Mouse (Mus musculus) kidney, adult 2 months (tissue): ENCODE data around the gene Slc9a9. TPM values are rescaled to one million over a fixed set of nuclear protein-coding genes. Genes with fewer than 3 reads are reported as not detected.

ENCODE experiments used
- DNase-seq: peaks from one replicate; pipeline ENCODE4 v3.0.0; 2021
- H3K27ac ChIP-seq: fragments of 200-500 bp; 2 replicates; pipeline ENCODE4 v1.5.1; 2012; ENCODE audit warnings: low read depth, low read length, control low read depth, inconsistent platforms; ENCODE audit not compliant: insufficient read depth
- H3K27me3 ChIP-seq: fragments of 200-500 bp; replicated peaks from 2 replicates; pipeline ENCODE4 v1.6.1; 2012; ENCODE audit warnings: mild to moderate bottlenecking, moderate library complexity, low read length, inconsistent platforms; ENCODE audit not compliant: control insufficient read depth, insufficient read depth
- H3K36me3 ChIP-seq: fragments of 200-500 bp; 2 replicates; pipeline ENCODE4 v1.6.1; 2012; ENCODE audit warnings: mild to moderate bottlenecking, moderate library complexity, low read length, inconsistent platforms; ENCODE audit not compliant: control insufficient read depth, insufficient read depth
- H3K4me1 ChIP-seq: fragments of 200-500 bp; 2 replicates; pipeline ENCODE4 v1.6.1; 2011; ENCODE audit warnings: low read length; ENCODE audit not compliant: control insufficient read depth, insufficient read depth
- H3K4me3 ChIP-seq: fragments of 200-500 bp; 2 replicates; pipeline ENCODE4 v1.5.1; 2011; ENCODE audit warnings: mild to moderate bottlenecking, low read depth, low read length, control low read depth; ENCODE audit not compliant: insufficient read depth
- CTCF ChIP-seq: fragments of 200-500 bp; conservative IDR thresholded peaks from 2 replicates; pipeline ENCODE4 v1.5.1; 2011; ENCODE audit warnings: low read depth, mild to moderate bottlenecking, control low read depth, low read length, moderate library complexity, mixed read lengths; ENCODE audit not compliant: insufficient read depth, insufficient read length
- POLR2A ChIP-seq: fragments of 200-500 bp; IDR thresholded peaks from one replicate; pipeline ENCODE4 v1.6.1; 2011; ENCODE audit warnings: low read depth, low read length, control low read depth
- WGBS: fragments of 180-500 bp; shearing (Covaris S2); methylation state at CpG from one replicate; pipeline ENCODE4 v1.1.7; 2018; 5-methylcytosine and 5-hydroxymethylcytosine counted together
- polyA plus RNA-seq: library from polyadenylated mRNA; depleted of rRNA; stranded (reverse); fragments of >200 nt; gene quantifications from 2 replicates; pipeline ENCODE4 v1.2.3, GENCODE M21; 2012

Slc9a9 gene
- polyA plus RNA-seq, 1 experiment: 1.5 TPM

DNA sequence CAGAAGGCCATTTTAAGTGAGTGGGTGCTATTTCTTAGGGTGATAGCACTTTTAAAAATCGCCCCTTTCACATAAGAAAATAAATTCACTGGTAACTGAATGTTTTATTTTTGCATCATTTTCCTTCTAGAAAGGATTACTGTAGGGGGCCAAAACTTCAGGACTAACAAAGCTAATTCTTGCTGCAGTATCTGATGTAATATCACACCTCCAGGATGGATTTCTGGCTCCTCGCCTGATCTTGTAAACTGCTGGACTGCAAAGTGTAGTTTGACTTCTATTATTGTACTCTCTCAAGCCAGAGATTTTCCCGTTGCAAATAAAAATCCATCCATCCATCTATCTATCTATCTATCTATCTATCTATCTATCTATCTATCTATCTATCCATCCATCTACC lies 174.5 kb downstream of the Slc9a9 start:
- DNase-seq: no peak
- Histone ChIP-seq H3K4me1 (no peaks in the 10 kb centered on the region), H3K27ac (no peak overlapping the region), H3K36me3 (no peaks in the 10 kb centered on the region), H3K27me3 (no peaks in the 10 kb centered on the region; the same call in 1 of the 2 replicates), H3K4me3 (no peak overlapping the region)
- TF ChIP-seq CTCF (no peak), POLR2A (no peak)
- 72% methylated on average over 3 of the region's 3 CpGs for WGBS

DNA sequence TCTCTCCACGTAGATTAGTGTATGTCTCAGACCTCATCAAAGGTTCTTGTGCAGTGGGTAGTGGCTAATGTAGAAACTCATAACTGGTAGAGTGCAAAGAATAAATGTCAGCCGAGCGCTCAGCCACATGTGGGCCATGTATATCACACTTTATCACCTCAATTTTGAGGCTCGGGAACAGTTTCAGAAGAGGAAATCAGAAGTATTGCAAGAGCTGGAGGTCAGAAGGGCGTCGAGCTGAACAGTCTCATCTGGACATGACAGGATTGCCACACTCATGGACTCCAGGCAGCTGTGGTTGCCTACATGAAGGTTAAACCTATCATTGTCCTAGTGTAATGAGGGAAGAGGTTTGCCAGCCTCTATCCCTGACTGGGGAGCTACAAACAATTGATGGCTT lies 177.9 kb downstream of the Slc9a9 start:
- Histone ChIP-seq H3K36me3 (no peaks in the 10 kb centered on the region), H3K27me3 (no peaks in the 10 kb centered on the region), H3K4me3 (no peak overlapping the region), H3K27ac (no peak overlapping the region), H3K4me1 (no peaks in the 10 kb centered on the region)
- no peak for DNase-seq
- no peak for TF ChIP-seq POLR2A
- TF ChIP-seq CTCF: no peak
- 89% methylated on average over 6 of the region's 6 CpGs for WGBS

DNA sequence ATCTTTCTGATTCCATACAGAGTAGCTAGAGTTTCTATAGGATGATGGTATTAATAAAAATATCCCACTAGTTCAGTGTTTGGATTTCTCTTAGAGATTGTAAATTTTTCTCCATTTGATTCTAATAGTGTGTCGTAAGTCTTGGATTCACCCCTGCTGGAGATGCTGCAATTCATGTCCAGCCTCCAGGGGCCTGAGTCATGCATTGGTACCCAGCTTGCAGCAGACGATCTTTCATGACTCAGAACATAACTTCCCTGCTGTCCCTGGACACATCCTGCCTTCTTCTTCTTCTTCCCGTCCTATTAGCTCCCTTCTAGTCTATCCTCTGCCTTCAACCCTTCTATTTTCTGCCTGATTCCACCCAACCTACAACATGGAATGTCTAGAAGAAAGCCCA lies 181.8 kb downstream of the Slc9a9 start:
- Histone ChIP-seq H3K27me3 (no peaks in the 10 kb centered on the region), H3K36me3 (no peaks in the 10 kb centered on the region), H3K4me1 (no peaks in the 10 kb centered on the region), H3K27ac (no peak overlapping the region), H3K4me3 (no peak overlapping the region)
- DNase-seq: no peak
- no peak for TF ChIP-seq POLR2A
- TF ChIP-seq CTCF: no peak
- 72% methylated on average over 3 of the region's 3 CpGs for WGBS

DNA sequence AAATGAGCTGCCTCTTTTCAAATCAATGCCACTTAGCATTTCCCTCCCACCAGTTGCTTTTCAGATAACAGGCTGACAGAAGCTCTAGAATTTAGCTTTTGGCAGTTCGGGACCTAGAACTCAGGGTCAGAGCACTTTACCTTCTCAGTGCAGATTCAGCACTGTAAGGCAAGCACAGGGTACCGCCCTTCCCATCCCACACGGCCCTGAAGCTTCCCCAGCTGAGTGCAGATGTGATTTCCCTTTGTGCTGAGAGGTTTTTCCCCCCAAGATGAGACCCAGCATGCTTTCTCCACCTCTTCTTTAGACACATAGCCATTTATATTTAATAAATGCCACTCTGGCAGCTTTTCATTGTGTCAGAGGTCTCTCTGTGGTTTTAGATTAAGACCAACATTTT lies 186.4 kb downstream of the Slc9a9 start:
- no peaks in the 10 kb centered on the region for H3K4me1 ChIP-seq
- TF ChIP-seq POLR2A: no peak
- no peak for TF ChIP-seq CTCF
- no peak overlapping the region for H3K4me3 ChIP-seq
- 66% methylated on average over 3 of the region's 3 CpGs for WGBS
- DNase-seq: no peak
- H3K36me3 ChIP-seq: no peaks in the 10 kb centered on the region
- no peak overlapping the region for H3K27ac ChIP-seq
- H3K27me3 ChIP-seq: no peaks in the 10 kb centered on the region

DNA sequence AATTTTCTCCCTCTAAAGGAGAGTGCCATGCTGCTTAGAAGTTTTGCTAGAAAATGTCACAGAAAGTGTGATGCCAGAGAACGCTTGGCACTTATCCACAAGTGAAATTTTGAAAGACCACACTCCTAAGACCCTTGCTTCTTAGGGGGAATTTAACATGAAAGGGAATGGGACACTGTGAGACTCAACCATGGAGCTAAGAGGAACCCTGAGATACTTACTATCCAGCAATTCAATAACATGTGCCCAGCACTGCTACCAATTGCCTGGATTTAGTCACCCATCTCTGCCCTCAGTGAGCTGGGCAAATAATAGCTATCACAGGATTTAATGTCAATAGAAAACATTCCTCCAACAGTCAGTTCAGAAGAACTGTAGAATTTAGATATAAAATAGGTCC lies 198.8 kb downstream of the Slc9a9 start:
- 91% methylated on average over 1 of the region's 1 CpGs for WGBS
- Histone ChIP-seq H3K27me3 (no peaks in the 10 kb centered on the region), H3K36me3 (no peaks in the 10 kb centered on the region), H3K4me1 (no peaks in the 10 kb centered on the region), H3K4me3 (no peak overlapping the region), H3K27ac (no peak overlapping the region)
- no peak for DNase-seq
- TF ChIP-seq CTCF (no peak), POLR2A (no peak)

DNA sequence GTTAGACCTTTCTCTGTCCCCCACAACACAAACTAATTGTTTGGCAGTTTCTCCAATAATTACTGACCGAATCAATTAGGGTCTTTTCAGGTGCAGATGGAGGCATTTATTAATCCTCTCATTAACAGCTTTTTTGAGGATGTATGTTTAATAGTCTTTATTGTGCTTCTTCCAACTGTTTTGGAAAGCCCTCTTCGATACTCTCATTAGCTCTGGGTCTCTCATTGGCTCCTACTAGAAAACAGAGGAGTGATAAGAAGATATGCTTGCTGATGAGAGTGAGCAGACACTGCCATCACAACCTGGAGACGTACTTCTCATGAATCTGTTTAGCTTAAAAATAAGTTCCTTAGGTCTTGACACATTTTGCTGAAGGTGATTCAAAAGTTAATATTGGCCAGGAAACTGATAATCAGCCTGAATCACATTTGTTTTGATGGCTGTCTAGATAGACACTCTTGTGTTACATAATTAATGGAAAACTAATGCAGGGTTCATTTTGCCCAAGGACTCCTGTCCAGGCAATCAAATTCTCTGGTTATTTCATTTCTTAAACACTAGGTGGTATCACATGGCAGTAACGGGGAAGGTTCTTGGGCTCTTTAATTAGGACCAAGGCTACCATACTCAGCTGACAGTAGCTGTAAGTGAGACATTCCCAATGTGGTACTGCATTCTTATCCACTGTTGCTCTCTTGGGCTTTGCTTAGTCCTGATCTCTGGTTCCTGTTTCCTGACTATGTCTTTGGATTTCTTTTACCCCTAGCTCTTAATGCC lies 199.5 kb downstream of the Slc9a9 start:
- Histone ChIP-seq H3K27me3 (no peaks in the 10 kb centered on the region), H3K36me3 (no peaks in the 10 kb centered on the region), H3K27ac (no peak overlapping the region), H3K4me1 (no peaks in the 10 kb centered on the region), H3K4me3 (no peak overlapping the region)
- no peak for TF ChIP-seq POLR2A
- TF ChIP-seq CTCF: no peak
- no peak for DNase-seq
- 76% methylated on average over 4 of the region's 4 CpGs for WGBS

DNA sequence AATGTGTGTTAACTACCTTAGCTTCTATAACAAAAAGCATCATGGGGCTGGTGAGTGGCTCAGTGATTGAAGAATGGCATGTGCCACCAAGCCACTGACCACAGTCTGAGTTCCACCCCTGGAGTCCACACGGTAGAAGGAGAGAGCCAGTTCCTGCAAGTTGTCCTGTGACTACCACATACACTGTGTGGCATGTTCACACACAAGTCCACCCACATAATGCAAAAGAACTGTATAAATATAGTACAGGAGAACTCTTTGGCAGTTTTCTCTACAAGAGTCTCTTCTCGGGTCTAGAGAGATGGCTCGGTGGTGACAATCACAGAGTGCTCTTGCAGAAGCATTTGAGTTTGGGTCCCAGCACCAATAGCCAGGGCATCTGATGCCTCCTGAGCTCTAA lies 212.8 kb downstream of the Slc9a9 start:
- TF ChIP-seq CTCF (no peak), POLR2A (no peak)
- WGBS: 93% methylated on average over 3 of the region's 3 CpGs
- Histone ChIP-seq H3K4me3 (no peak overlapping the region), H3K4me1 (no peaks in the 10 kb centered on the region), H3K27me3 (no peaks in the 10 kb centered on the region), H3K36me3 (no peaks in the 10 kb centered on the region), H3K27ac (no peak overlapping the region)
- no peak for DNase-seq
